11 mouse cellular contexts compared by ENCODE assay signal in the genomic region with DNA sequence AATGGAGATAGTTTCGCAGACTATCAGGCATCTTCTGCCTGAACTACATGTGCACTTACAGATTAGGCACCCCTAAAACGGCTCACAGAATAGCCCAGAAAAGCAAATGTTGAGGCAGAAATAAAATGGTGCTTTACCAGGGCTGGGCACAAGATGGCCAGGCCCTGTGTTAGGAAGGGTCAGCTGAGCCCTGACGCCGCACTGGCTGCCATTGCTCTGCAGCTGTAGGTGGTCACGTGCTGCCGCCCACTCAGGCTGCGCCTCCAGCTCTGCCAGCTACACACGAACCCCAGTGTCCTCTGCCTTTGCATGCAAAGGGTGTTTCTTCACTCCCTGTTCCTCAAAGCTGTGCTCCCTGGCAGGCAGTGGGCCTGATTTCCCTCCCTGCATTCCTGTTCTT. TPM values are rescaled to one million over a fixed set of nuclear protein-coding genes. Genes with fewer than 3 reads are reported as not detected.
DNase-seq lines count a peak whose midpoint lies in the region; ATAC-seq lines count a peak whose summit lies in the region.
"Had no signal": no experiment of that assay in that cellular context is flagged by ENCODE, and none has a peak within 500 bp of the region (broad histone marks: within the 10 kb centered on the region; RNA-seq: fewer than 3 reads in every experiment).

No protein-coding gene starts in this region.

- no peak overlapping the region for H3K9ac ChIP-seq in hindbrain, embryonic 12.5 days
- H3K9ac ChIP-seq: stomach, embryonic 15.5 days had no signal

- peaks cover 7% of the 10 kb centered on the region; the same call in 1 of the 2 replicates for H3K4me1 ChIP-seq in hindbrain, embryonic 12.5 days

- H3K27ac ChIP-seq in hindbrain, embryonic 12.5 days, result peak overlapping the region; percentile 17; the same call in 1 of the 2 replicates
- H3K27ac ChIP-seq: heart, embryonic 13.5 days; limb, embryonic 12.5 days; stomach, embryonic 15.5 days had no signal

- DNase-seq in cerebellum, postnatal 14 days, result peak; percentile 52 to 64
- peak; percentile 64 to 77 for DNase-seq in left cerebral cortex, postnatal 25 days (ENCODE audit: low spot score in 2 of 2)
- DNase-seq in right cerebral cortex, postnatal 10 days (ENCODE audit: low spot score in 2 of 2), result peak; percentile 81 to 88
- no peak for DNase-seq in spleen, adult 18-20 months
- no peak for DNase-seq in gastrocnemius, postnatal 10 days
- no peak for DNase-seq in kidney, postnatal 25 days

- no peak overlapping the region for H3K4me3 ChIP-seq in hindbrain, embryonic 12.5 days

- intact Hi-C loops in left cerebral cortex, postnatal 25 days (cut with DNase I), result loop anchor here (2.0 to 5.0 kb wide), 3 partner anchors 81 to 164 kb away; no protein-coding TSS in a partner anchor

- no peaks in the 10 kb centered on the region for H3K36me3 ChIP-seq in hindbrain, embryonic 12.5 days
- H3K36me3 ChIP-seq: heart, embryonic 13.5 days; limb, embryonic 12.5 days; stomach, embryonic 15.5 days had no signal

- no peaks in the 10 kb centered on the region for H3K9me3 ChIP-seq in hindbrain, embryonic 12.5 days (replicated peaks)
- H3K9me3 ChIP-seq: heart, embryonic 13.5 days; limb, embryonic 12.5 days; stomach, embryonic 15.5 days had no signal

- H3K27me3 ChIP-seq in hindbrain, embryonic 12.5 days, result peaks cover 53% of the 10 kb centered on the region

- peak overlapping the region; percentile 84; the same call in 1 of the 2 replicates for H3K4me2 ChIP-seq in hindbrain, embryonic 12.5 days (replicated peaks)

- 47% methylated on average over 8 of the region's 8 CpGs for WGBS in hindbrain, embryonic 12.5 days

- ATAC-seq in cerebellum, adult (ENCODE audit: insufficient number of reproducible peaks, low FRiP score, low TSS enrichment), result no peak
- ATAC-seq in hindbrain, embryonic 12.5 days (ENCODE audit: low FRiP score), result no peak

RNA-seq across cellular contexts. Expression of a gene that starts 0.9 kb away (rescaled TPM):
- polyA plus RNA-seq in hindbrain, embryonic 12.5 days (2016; fragmentation: Nextera tagmentation; extraction: Ambion mirVana), result 3.3 and 4.5 TPM in 2 replicates
- total RNA-seq in left cerebral cortex, postnatal 25 days (2021), result 10 to 100 TPM; 41.6 to 44.0 TPM
- total RNA-seq in gastrocnemius, postnatal 10 days (2021), result under 1 TPM; 0.11 to 0.12 TPM
- polyA plus RNA-seq: heart, embryonic 13.5 days; limb, embryonic 12.5 days had no signal

Comparison
In these comparisons a context has a peak if more than half of its experiments do, and no peak if none do; other contexts are left out.
1. DNase-seq: peak in cerebellum, postnatal 14 days (2 of 2), left cerebral cortex, postnatal 25 days (2 of 2) and right cerebral cortex, postnatal 10 days (2 of 2); none in spleen, adult 18-20 months (0 of 2), gastrocnemius, postnatal 10 days (single experiment) and kidney, postnatal 25 days (0 of 2).
2. RNA of a gene that starts 0.9 kb away (total RNA-seq): 41.6 to 44.0 TPM in left cerebral cortex, postnatal 25 days; 0.11 to 0.12 TPM in gastrocnemius, postnatal 10 days; every median in the first group is over 10 times any median in the second.